ENCODE assay signal across 23 mouse cellular contexts in the genomic region with DNA sequence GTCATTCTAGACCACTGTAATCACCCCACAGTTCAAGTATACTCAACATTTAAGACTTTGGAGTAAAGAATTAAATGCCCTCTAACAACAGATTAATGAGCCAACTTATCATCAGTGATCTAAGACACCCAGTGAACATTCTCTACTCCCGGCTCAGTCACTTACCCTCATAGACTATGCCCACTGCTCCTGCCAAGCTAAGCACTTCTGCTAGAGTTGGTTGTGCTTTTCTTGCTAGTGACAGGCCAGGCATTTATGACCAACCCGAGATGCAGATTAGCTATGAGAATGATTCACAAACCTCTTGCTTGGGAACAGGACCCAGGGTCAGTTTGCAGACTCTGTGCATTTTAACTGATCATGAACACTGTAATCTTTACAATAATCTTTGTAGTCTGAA.
"Had no signal": no experiment of that assay in that cellular context is flagged by ENCODE, and none has a peak within 500 bp of the region (broad histone marks: within the 10 kb centered on the region; RNA-seq: fewer than 3 reads in every experiment).

No protein-coding gene starts in this region.

- H3K4me3 ChIP-seq: heart, adult 2 months; heart, embryonic 13.5 days; heart, embryonic 15.5 days; hindbrain, embryonic 13.5 days; hindbrain, embryonic 15.5 days; limb, embryonic 13.5 days; limb, embryonic 15.5 days; liver, embryonic 12.5 days had no signal

- DNase-seq: forebrain, postnatal 0 days; gastrocnemius, postnatal 14 days; gastrocnemius, postnatal 36 days; heart, adult 11 months; heart, adult 2 months; heart, postnatal 14 days; heart, postnatal 36 days; kidney, adult 11 months; kidney, adult 8-10 months; kidney, postnatal 14 days; layer of hippocampus, adult 9-11 months; layer of hippocampus, postnatal 36 days; left cerebral cortex, postnatal 4 days had no signal

- H3K27ac ChIP-seq: heart, adult 2 months; heart, embryonic 13.5 days; heart, embryonic 15.5 days; hindbrain, embryonic 13.5 days; hindbrain, embryonic 15.5 days; hindbrain, postnatal 0 days; limb, embryonic 13.5 days; limb, embryonic 15.5 days; liver, embryonic 12.5 days; liver, embryonic 14.5 days had no signal

- H3K4me1 ChIP-seq: hindbrain, embryonic 13.5 days; hindbrain, embryonic 15.5 days; limb, embryonic 13.5 days; limb, embryonic 15.5 days; liver, embryonic 12.5 days had no signal

- H3K9me3 ChIP-seq: limb, embryonic 15.5 days had no signal

- H3K9ac ChIP-seq: forebrain, postnatal 0 days; heart, embryonic 13.5 days; heart, embryonic 15.5 days; hindbrain, embryonic 13.5 days; hindbrain, embryonic 15.5 days; limb, embryonic 13.5 days; limb, embryonic 15.5 days; liver, embryonic 12.5 days; liver, embryonic 14.5 days had no signal

- H3K36me3 ChIP-seq: heart, embryonic 15.5 days; hindbrain, embryonic 13.5 days; hindbrain, embryonic 15.5 days; limb, embryonic 15.5 days; liver, embryonic 12.5 days had no signal

- ATAC-seq: forebrain, postnatal 0 days; hindbrain, postnatal 0 days; liver, embryonic 12.5 days had no signal

- H3K27me3 ChIP-seq: heart, embryonic 13.5 days; heart, embryonic 15.5 days; hindbrain, embryonic 13.5 days; hindbrain, embryonic 15.5 days; limb, embryonic 13.5 days; limb, embryonic 15.5 days; liver, embryonic 12.5 days had no signal

- H3K4me2 ChIP-seq: heart, embryonic 11.5 days; heart, embryonic 13.5 days; heart, embryonic 15.5 days; hindbrain, embryonic 13.5 days; hindbrain, embryonic 15.5 days; limb, embryonic 13.5 days; limb, embryonic 15.5 days; liver, embryonic 12.5 days had no signal
